Mouse (Mus musculus): Measurements from ENCODE around the gene Olfr1066. TPM values are rescaled to one million over a fixed set of nuclear protein-coding genes. Genes with fewer than 3 reads are reported as not detected.

Gene Olfr1066
- polyA plus RNA-seq, 1 experiment, result not detected

GRCm38 (mm10) chr2:86413950-86414349 is 42.1 kb downstream of the Olfr1066 start, which contains the start of gene Olfr1061:
Gene Olfr1061, minus strand, starts transcription at chr2:86414050.
- H3K79me3 ChIP-seq (ENCODE audit: low read depth), result no peaks in the 10 kb centered on the region

More at GRCm38 (mm10) chr2:86413950-86414349, 42.1 kb downstream of the Olfr1066 start, which contains the start of gene Olfr1061:
- H3K79me2 ChIP-seq (ENCODE audit: control insufficient read depth, insufficient read depth), result no peaks in the 10 kb centered on the region
- H3ac ChIP-seq (ENCODE audit: control insufficient read depth, insufficient read length, low read depth), result no peak within 1 kb of the TSS
- TF ChIP-seq FOSL1 (IDR thresholded peaks at IDR 0.05; ENCODE audit: insufficient read depth, low read length, poor library complexity, severe bottlenecking) (no peak), MAX (IDR thresholded peaks at IDR 0.05) (no peak)
- no peaks in the 10 kb centered on the region for H3K36me3 ChIP-seq (ENCODE audit: control insufficient read depth, insufficient read depth)
- H3K27me3 ChIP-seq (ENCODE audit: control insufficient read depth, insufficient read depth, insufficient read length), result no peaks in the 10 kb centered on the region
- no peak within 1 kb of the TSS for H3K4me3 ChIP-seq (ENCODE audit: insufficient read depth, poor library complexity, severe bottlenecking)

Other genes starting within 250 kb of the Olfr1066 start
- gene Olfr1046, start 237.0 kb downstream of the Olfr1066 start, polyA plus RNA-seq (2012; fragmentation: generic; extraction: Trizol), result not detected
- not detected for gene Olfr1047, start 224.9 kb downstream of the Olfr1066 start, polyA plus RNA-seq (2012; fragmentation: generic; extraction: Trizol)
- gene Olfr1048, start 216.0 kb downstream of the Olfr1066 start, polyA plus RNA-seq (2012; fragmentation: generic; extraction: Trizol), result not detected
- not detected for gene Olfr1049, start 197.9 kb downstream of the Olfr1066 start, polyA plus RNA-seq (2012; fragmentation: generic; extraction: Trizol)
- gene Olfr1051, start 177.2 kb downstream of the Olfr1066 start, polyA plus RNA-seq (2012; fragmentation: generic; extraction: Trizol), result not detected
- gene Olfr1052, start 163.8 kb downstream of the Olfr1066 start, polyA plus RNA-seq (2012; fragmentation: generic; extraction: Trizol), result not detected
- gene Olfr1053, start 141.0 kb downstream of the Olfr1066 start, polyA plus RNA-seq (2012; fragmentation: generic; extraction: Trizol), result not detected
- not detected for gene Olfr1054, start 120.8 kb downstream of the Olfr1066 start, polyA plus RNA-seq (2012; fragmentation: generic; extraction: Trizol)
- not detected for gene Olfr1055, start 106.0 kb downstream of the Olfr1066 start, polyA plus RNA-seq (2012; fragmentation: generic; extraction: Trizol)
- gene Olfr1056, start 93.8 kb downstream of the Olfr1066 start, polyA plus RNA-seq (2012; fragmentation: generic; extraction: Trizol), result not detected
- not detected for gene Olfr1057, start 77.9 kb downstream of the Olfr1066 start, polyA plus RNA-seq (2012; fragmentation: generic; extraction: Trizol)
- gene Olfr1058, start 67.7 kb downstream of the Olfr1066 start, polyA plus RNA-seq (2012; fragmentation: generic; extraction: Trizol), result not detected
- not detected for gene Olfr1061, start 42.2 kb downstream of the Olfr1066 start, polyA plus RNA-seq (2012; fragmentation: generic; extraction: Trizol)
- gene Olfr1062, start 29.5 kb downstream of the Olfr1066 start, polyA plus RNA-seq (2012; fragmentation: generic; extraction: Trizol), result not detected
- not detected for gene Olfr1065, start 5.7 kb downstream of the Olfr1066 start, polyA plus RNA-seq (2012; fragmentation: generic; extraction: Trizol)
- not detected for gene Olfr228, start 31.1 kb upstream of the Olfr1066 start, polyA plus RNA-seq (2012; fragmentation: generic; extraction: Trizol)
- not detected for gene Olfr1076, start 52.2 kb upstream of the Olfr1066 start, polyA plus RNA-seq (2012; fragmentation: generic; extraction: Trizol)
- not detected for gene Olfr1079, start 86.2 kb upstream of the Olfr1066 start, polyA plus RNA-seq (2012; fragmentation: generic; extraction: Trizol)
- gene Olfr1080, start 102.0 kb upstream of the Olfr1066 start, polyA plus RNA-seq (2012; fragmentation: generic; extraction: Trizol), result not detected
- not detected for gene Olfr1082, start 142.7 kb upstream of the Olfr1066 start, polyA plus RNA-seq (2012; fragmentation: generic; extraction: Trizol)
- gene Olfr1084, start 183.5 kb upstream of the Olfr1066 start, polyA plus RNA-seq (2012; fragmentation: generic; extraction: Trizol), result not detected
- gene Olfr1085, start 205.8 kb upstream of the Olfr1066 start, polyA plus RNA-seq (2012; fragmentation: generic; extraction: Trizol), result not detected
- gene Olfr1086, start 223.8 kb upstream of the Olfr1066 start, polyA plus RNA-seq (2012; fragmentation: generic; extraction: Trizol), result not detected
- not detected for gene Olfr1087, start 242.1 kb upstream of the Olfr1066 start, polyA plus RNA-seq (2012; fragmentation: generic; extraction: Trizol)